Mouse (Mus musculus) heart, adult 2 months (tissue): ENCODE data around the gene S100a13. TPM values are rescaled to one million over a fixed set of nuclear protein-coding genes. Genes with fewer than 3 reads are reported as not detected.

Experiments used
- DNase-seq, 2 experiments: peaks; one replicate each; pipeline ENCODE4 v3.0.0; 2021
- H3K27ac ChIP-seq: fragments of 200-600 bp; 2 replicates; pipeline ENCODE4 v1.8.1; 2022
- H3K27me3 ChIP-seq: fragments of 200-500 bp; 2 replicates; pipeline ENCODE4 v1.6.1; 2012; ENCODE audit warnings: mild to moderate bottlenecking, low read length, inconsistent platforms, mixed read lengths; ENCODE audit not compliant: control insufficient read depth, insufficient read depth
- H3K36me3 ChIP-seq: fragments of 200-500 bp; 2 replicates; pipeline ENCODE4 v1.6.1; 2012; ENCODE audit warnings: low read length, inconsistent platforms; ENCODE audit not compliant: control insufficient read depth, insufficient read depth
- H3K4me1 ChIP-seq: fragments of 200-500 bp; 2 replicates; pipeline ENCODE4 v1.6.1; 2011; ENCODE audit warnings: low read length; ENCODE audit not compliant: control insufficient read depth, insufficient read depth
- H3K4me3 ChIP-seq: fragments of 200-600 bp; 2 replicates; pipeline ENCODE4 v1.8.1; 2022
- H3K79me2 ChIP-seq: fragments of 200-500 bp; replicated peaks from 2 replicates; pipeline ENCODE4 v1.6.1; 2012; ENCODE audit warnings: mild to moderate bottlenecking, inconsistent platforms, low read length, moderate library complexity, mixed read lengths; ENCODE audit not compliant: control insufficient read depth, insufficient read depth
- H3K9ac ChIP-seq: fragments of 200-500 bp; 2 replicates; pipeline ENCODE4 v1.6.1; 2012; ENCODE audit warnings: low read depth, mild to moderate bottlenecking, control low read depth, inconsistent platforms, low read length, mixed read lengths
- CTCF ChIP-seq: fragments of 200-600 bp; IDR thresholded peaks from 2 replicates; pipeline ENCODE4 v1.8.1; 2022; ENCODE audit warnings: antibody characterized with exemption, mild to moderate bottlenecking, moderate library complexity
- EP300 ChIP-seq: fragments of 200-500 bp; IDR thresholded peaks from 2 replicates; pipeline ENCODE4 v1.6.1; 2011; ENCODE audit warnings: low read depth, low read length, control low read depth; ENCODE audit not compliant: insufficient read depth
- POLR2A ChIP-seq: fragments of 200-500 bp; IDR thresholded peaks from 2 replicates; pipeline ENCODE4 v1.6.1; 2011; ENCODE audit warnings: mild to moderate bottlenecking, low read depth, low read length, control low read depth; ENCODE audit not compliant: insufficient read depth
- WGBS: fragments of 180-500 bp; shearing (Covaris S2); methylation state at CpG from one replicate; pipeline ENCODE4 v1.1.7; 2018; 5-methylcytosine and 5-hydroxymethylcytosine counted together
- intact Hi-C: fragments of 180-260 bp; cut with DNase I; formaldehyde crosslinking; loops from one replicate; pipeline ENCODE4 v1.15.1; 2025
- polyA plus RNA-seq: library from polyadenylated mRNA; depleted of rRNA; stranded (reverse); fragments of >200 nt; gene quantifications from 2 replicates; pipeline ENCODE4 v1.2.3, GENCODE M21; 2012
- total RNA-seq, 2 experiments: library from RNA; stranded (reverse); gene quantifications; 2 replicates each; pipeline ENCODE4 v1.2.3; 2021

The S100a13 gene
- total and polyA plus RNA-seq, 3 experiments, result 28.3 to 56.7 (median 29.6) TPM

- Histone ChIP-seq H3K27ac (peak overlapping the region; percentile 91), H3K27me3 (no peaks in the 10 kb centered on the region), H3K9ac (no peak overlapping the region), H3K36me3 (peaks cover 30% of the 10 kb centered on the region), H3K79me2 (peaks cover 3% of the 10 kb centered on the region; the same call in 1 of the 2 replicates), H3K4me3 (peak overlapping the region; percentile 35; the same call in 1 of the 2 replicates), H3K4me1 (peaks cover 3% of the 10 kb centered on the region)
- intact Hi-C loops, result loop anchor here (2.0 kb wide), 2 partner anchors 19 to 33 kb away; partner anchors contain the start of genes Ilf2 and Snapin
- no peak for TF ChIP-seq POLR2A
- TF ChIP-seq CTCF, result no peak
- TF ChIP-seq EP300, result no peak
- no peak for DNase-seq
- WGBS, result 26% methylated on average over 2 of the region's 2 CpGs
Observed at GRCm38 (mm10) chr3:90509747-90510123, 4.5 kb upstream of the S100a13 start.

DNA sequence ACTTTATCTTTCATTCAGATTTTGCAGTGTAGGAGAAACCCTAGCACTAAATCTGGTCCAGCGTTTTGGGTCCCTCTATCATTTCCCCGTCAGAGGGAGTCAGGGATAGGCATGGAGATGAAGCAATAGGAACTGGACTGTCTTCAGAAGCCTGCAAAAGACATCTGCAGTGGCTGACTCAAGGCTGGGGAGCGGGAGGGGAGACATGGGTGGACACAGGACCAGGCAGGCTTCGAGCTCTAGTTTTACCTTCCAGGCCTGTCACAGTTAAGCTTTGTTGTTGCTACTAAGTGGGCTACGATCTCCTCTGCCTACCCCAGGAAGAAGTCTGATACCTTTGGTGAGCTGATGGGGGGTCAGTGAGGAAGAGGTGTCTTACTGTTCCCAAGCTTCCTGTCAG lies 2.0 kb upstream of the S100a13 start:
- 71% methylated on average over 5 of the region's 5 CpGs for WGBS
- H3K79me2 ChIP-seq, result peaks cover 2% of the 10 kb centered on the region; the same call in 1 of the 2 replicates
- H3K27me3 ChIP-seq, result no peaks in the 10 kb centered on the region
- no peak for DNase-seq
- intact Hi-C loops, result no loop called here
- H3K4me3 ChIP-seq, result peak overlapping the region; percentile 7; the same call in 1 of the 2 replicates
- TF ChIP-seq EP300 (no peak), CTCF (no peak), POLR2A (no peak)
- peak overlapping the region; percentile 52 for H3K27ac ChIP-seq
- H3K4me1 ChIP-seq, result peaks cover 10% of the 10 kb centered on the region
- H3K36me3 ChIP-seq, result peaks cover 15% of the 10 kb centered on the region
- H3K9ac ChIP-seq, result no peak overlapping the region

DNA sequence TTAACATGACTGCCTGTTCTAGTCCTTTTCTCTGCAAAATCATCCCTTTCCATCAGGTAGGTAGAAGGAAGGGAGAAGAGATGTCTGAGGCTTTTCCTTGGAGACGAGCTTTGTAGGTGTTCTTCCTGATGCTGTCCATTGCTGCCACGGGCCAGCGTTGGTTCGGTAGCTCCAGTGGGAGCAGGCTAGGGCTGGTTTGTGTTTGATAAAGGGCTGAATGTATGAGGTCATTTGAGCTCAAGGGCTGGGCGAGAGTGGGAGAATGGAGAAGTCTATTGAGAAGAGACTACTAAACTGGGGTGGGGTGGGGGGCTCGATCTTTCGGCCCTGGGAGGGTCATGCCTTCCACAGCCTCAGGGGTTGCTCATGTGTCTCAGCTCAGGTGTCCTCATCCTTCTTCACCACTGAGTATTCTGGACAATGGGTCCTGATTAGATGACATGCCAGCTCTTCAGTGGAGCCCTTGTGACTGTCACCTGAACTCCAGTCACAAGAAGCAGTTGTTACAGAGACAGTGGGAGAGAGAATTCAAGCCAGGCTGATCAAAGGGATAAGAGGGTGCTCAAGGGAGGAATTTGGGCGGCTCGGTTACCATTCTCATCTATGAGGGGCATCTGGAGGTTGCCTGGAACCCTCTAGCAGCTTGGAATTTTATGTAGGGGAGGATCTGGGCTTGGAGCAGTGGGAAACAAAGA lies 1.1 kb upstream of the S100a13 start:
- Histone ChIP-seq H3K9ac (peak overlapping the region; percentile 77), H3K36me3 (peaks cover 11% of the 10 kb centered on the region), H3K27ac (peak overlapping the region; percentile 95), H3K4me1 (peaks cover 14% of the 10 kb centered on the region), H3K4me3 (peak overlapping the region; percentile 70), H3K79me2 (peaks cover 1% of the 10 kb centered on the region; the same call in 1 of the 2 replicates), H3K27me3 (no peaks in the 10 kb centered on the region)
- intact Hi-C loops, result no loop called here
- no peak for TF ChIP-seq POLR2A
- no peak for TF ChIP-seq CTCF
- TF ChIP-seq EP300, result 0 out of 2 replicates have a peak, but pooled peaks have one; percentile 19
- WGBS, result 60% methylated on average over 9 of the region's 9 CpGs
- DNase-seq, result no peak

- Histone ChIP-seq H3K36me3 (peaks cover 9% of the 10 kb centered on the region; the same call in 1 of the 2 replicates), H3K9ac (peak overlapping the region; percentile 68), H3K4me1 (peaks cover 14% of the 10 kb centered on the region), H3K79me2 (no peaks in the 10 kb centered on the region; the same call in 1 of the 2 replicates), H3K27ac (peak overlapping the region; percentile 95), H3K27me3 (no peaks in the 10 kb centered on the region), H3K4me3 (peak overlapping the region; percentile 70)
- TF ChIP-seq POLR2A, result peak; percentile 92
- no peak for TF ChIP-seq CTCF
- peak; percentile 37; the same call in 1 of the 2 replicates for TF ChIP-seq EP300
- peak; percentile 85 to 87 for DNase-seq
- 2% methylated on average over 10 of the region's 10 CpGs for WGBS
- intact Hi-C loops, result no loop called here
Observed at GRCm38 (mm10) chr3:90514691-90515090, 456 bp downstream of the S100a13 start.

DNA sequence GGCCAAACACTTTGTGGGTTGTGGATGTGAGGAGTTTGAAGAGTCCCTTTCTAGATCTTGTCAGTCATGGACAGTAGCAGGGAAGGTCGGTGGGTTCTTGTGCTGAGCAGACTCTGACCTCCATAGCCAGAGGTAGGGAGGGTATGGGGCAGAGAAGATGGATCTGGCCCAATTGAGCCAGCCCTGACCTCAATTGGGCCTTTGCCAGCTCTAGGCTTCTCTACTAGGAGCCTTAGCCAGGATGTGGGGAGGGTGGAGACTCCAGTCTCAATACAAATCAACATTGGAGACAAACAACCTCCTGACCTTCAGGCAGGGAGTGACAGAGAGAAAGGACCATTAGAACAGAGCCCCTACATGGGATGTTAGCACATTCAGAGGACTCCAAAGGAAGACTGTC lies 1.0 kb downstream of the S100a13 start:
- Histone ChIP-seq H3K9ac (peak overlapping the region; percentile 68), H3K36me3 (peaks cover 9% of the 10 kb centered on the region; the same call in 1 of the 2 replicates), H3K79me2 (no peaks in the 10 kb centered on the region; the same call in 1 of the 2 replicates), H3K27me3 (no peaks in the 10 kb centered on the region), H3K4me1 (peaks cover 14% of the 10 kb centered on the region), H3K4me3 (peak overlapping the region; percentile 70), H3K27ac (peak overlapping the region; percentile 95)
- WGBS, result 8% methylated on average over 1 of the region's 1 CpGs
- DNase-seq, result peak; percentile 65 to 66
- TF ChIP-seq POLR2A (no peak), CTCF (no peak), EP300 (no peak)
- intact Hi-C loops, result no loop called here

DNA sequence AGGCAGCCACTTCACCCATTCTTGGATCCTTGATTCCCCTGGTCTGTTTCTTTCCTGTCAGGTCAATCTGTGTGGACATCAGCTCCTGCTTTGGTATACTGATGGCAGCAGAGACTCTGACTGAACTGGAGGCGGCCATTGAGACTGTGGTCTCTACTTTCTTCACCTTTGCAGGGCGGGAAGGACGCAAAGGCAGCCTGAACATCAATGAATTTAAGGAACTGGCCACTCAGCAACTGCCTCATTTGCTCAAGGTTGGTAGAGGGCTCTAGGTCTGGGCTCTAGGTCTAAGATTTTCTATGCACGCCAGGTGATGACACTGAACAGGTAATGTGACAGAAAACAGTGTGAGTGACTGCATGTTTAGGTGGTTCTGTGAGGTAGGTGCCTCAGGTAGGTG lies 1.6 kb downstream of the S100a13 start:
- Histone ChIP-seq H3K27ac (peak overlapping the region; percentile 95), H3K27me3 (no peaks in the 10 kb centered on the region), H3K4me1 (peaks cover 14% of the 10 kb centered on the region), H3K9ac (peak overlapping the region; percentile 33; the same call in 1 of the 2 replicates), H3K4me3 (peak overlapping the region; percentile 70), H3K36me3 (peaks cover 12% of the 10 kb centered on the region), H3K79me2 (no peaks in the 10 kb centered on the region; the same call in 1 of the 2 replicates)
- DNase-seq, result no peak
- no peak for TF ChIP-seq CTCF
- WGBS, result 94% methylated on average over 4 of the region's 4 CpGs
- intact Hi-C loops, result no loop called here
